Mouse (Mus musculus) embryonic facial prominence, embryonic 12.5 days (tissue): ENCODE data around the gene Btbd35f22. TPM values are rescaled to one million over a fixed set of nuclear protein-coding genes. Genes with fewer than 3 reads are reported as not detected.
"Not testable (repeated sequence)": the region's sequence is repeated elsewhere in the genome, so short reads cannot be mapped to it uniquely, and the experiment has no call there.

Source experiments
- ATAC-seq: fragments of 200-750 bp; cut with Nextera tagmentation; 2 replicates; pipeline ENCODE4 v1.8.0; 2017; ENCODE audit not compliant: insufficient number of reproducible peaks, insufficient read depth, low FRiP score, low TSS enrichment
- H3K27ac ChIP-seq: fragments of 300-500 bp; sonication (generic); 2 replicates; pipeline ENCODE4 v1.5.1; 2016; ENCODE audit warnings: mild to moderate bottlenecking
- H3K27me3 ChIP-seq: fragments of 300-500 bp; sonication (generic); 2 replicates; pipeline ENCODE4 v1.6.1; 2016; ENCODE audit warnings: mild to moderate bottlenecking, moderate library complexity
- H3K36me3 ChIP-seq: fragments of 300-500 bp; sonication (generic); 2 replicates; pipeline ENCODE4 v1.6.1; 2016; ENCODE audit warnings: mild to moderate bottlenecking
- H3K4me1 ChIP-seq: fragments of 300-500 bp; sonication (generic); 2 replicates; pipeline ENCODE4 v1.6.1; 2016
- H3K4me2 ChIP-seq: fragments of 300-500 bp; sonication (generic); replicated peaks from 2 replicates; pipeline ENCODE4 v1.6.1; 2016; ENCODE audit warnings: mild to moderate bottlenecking, moderate library complexity
- H3K4me3 ChIP-seq: fragments of 300-500 bp; sonication (generic); 2 replicates; pipeline ENCODE4 v1.5.1; 2016; ENCODE audit warnings: mild to moderate bottlenecking
- H3K9ac ChIP-seq: fragments of 300-500 bp; sonication (generic); 2 replicates; pipeline ENCODE4 v1.6.1; 2016; ENCODE audit warnings: mild to moderate bottlenecking, moderate library complexity
- H3K9me3 ChIP-seq: fragments of 300-500 bp; sonication (generic); 2 replicates; pipeline ENCODE4 v1.6.1; 2016; ENCODE audit warnings: mild to moderate bottlenecking, moderate library complexity
- WGBS: fragments of 180-500 bp; shearing (Covaris S2); methylation state at CpG from one replicate; pipeline ENCODE4 v1.1.7; 2016; 5-methylcytosine and 5-hydroxymethylcytosine counted together
- polyA plus RNA-seq: library from polyadenylated mRNA; unstranded; fragments of >200 nt; fragmentation: Nextera tagmentation; extraction: Ambion mirVana; gene quantifications from 2 replicates; pipeline ENCODE4 v1.2.1, GENCODE M21; 2016

Gene Btbd35f22
- polyA plus RNA-seq, result not detected in 2 replicates

- not testable (repeated sequence) for ATAC-seq
- WGBS, result no CpG with 5 or more reads among the region's 3 CpGs
Measured at GRCm38 (mm10) chrX:32047529-32047928, at the start of gene Btbd35f22. Btbd35f22 (plus strand) TSS chrX:32047829.

More at GRCm38 (mm10) chrX:32047529-32047928, at the start of gene Btbd35f22:
- H3K4me2 ChIP-seq, H3K27ac ChIP-seq, H3K9me3 ChIP-seq, H3K27me3 ChIP-seq, H3K36me3 ChIP-seq, H3K4me3 ChIP-seq, H3K4me1 ChIP-seq, H3K9ac ChIP-seq: not testable (repeated sequence)

Other genes starting within 250 kb of the Btbd35f22 start
- gene Gm21637, start 85.8 kb upstream of the Btbd35f22 start, polyA plus RNA-seq, result not detected in 2 replicates
- not detected in 2 replicates for gene Btbd35f2, start 230.6 kb downstream of the Btbd35f22 start, polyA plus RNA-seq